Mouse (Mus musculus) liver, embryonic 14.5 days (tissue): Measurements from ENCODE around the gene Slc25a36.

Source experiments
- CTCF ChIP-seq: IDR thresholded peaks from 2 replicates; pipeline ENCODE4 v1.5.1; 2016; ENCODE audit warnings: antibody characterized with exemption, low read depth, control low read depth
- EP300 ChIP-seq: IDR thresholded peaks from 2 replicates; pipeline ENCODE4 v1.6.1; 2016; ENCODE audit warnings: antibody characterized with exemption, low read depth

DNA sequence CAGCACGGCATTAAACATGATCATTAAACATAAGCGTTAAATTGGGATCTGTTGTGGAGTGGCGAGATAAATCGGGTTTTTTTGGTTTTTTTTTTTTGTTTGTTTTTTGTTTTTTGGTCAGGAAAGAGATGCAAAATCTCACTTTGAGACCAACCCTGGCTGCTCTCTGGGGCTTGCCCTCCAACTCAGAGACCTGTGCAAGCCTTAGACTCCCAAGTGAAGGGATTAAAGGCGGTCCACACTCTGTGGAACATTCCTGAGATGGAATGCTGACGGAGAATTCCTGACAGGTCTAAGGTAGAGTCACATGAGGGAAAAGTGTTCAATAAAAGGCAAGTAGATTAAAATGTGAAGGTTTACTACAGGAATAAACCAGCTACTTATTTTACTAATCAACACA, 549 bp upstream of the Slc25a36 start:
- TF ChIP-seq CTCF (no peak), EP300 (no peak)
